Mouse (Mus musculus): ENCODE data around the gene Gm21083.
"Not testable (repeated sequence)": the region's sequence is repeated elsewhere in the genome, so short reads cannot be mapped to it uniquely, and the experiment has no call there.

Gene Gm21083

DNA sequence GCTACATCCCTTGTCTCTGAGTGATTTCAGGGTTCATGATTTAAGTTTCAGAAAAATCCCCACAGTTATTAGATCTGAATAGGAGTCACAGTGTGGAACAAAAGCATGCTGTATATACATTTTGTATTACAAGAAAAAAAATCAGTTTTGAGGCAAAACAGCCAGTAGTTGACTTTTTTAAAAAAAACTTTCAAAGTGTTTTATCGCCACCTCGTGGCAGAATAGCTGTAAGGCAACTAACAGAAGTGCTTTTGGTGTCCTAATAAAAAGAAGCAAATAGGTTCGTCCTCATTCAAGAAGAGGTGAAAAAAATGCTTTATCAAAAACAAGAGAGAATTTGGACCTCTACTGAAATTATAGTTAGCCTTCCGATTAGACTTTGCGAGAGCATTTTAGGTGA is 52.9 kb downstream of the Gm21083 start:
- DNase-seq, result not testable (repeated sequence)
